Mouse (Mus musculus): ENCODE results near the gene Gm13420. TPM values are rescaled to one million over a fixed set of nuclear protein-coding genes. Genes with fewer than 3 reads are reported as not detected.

Gene Gm13420
- polyA plus RNA-seq (2014; fragmentation: Illumina TruSeq; extraction: RNeasy Lipid Tissue Mini Kit (QIAGEN cat#74804); ENCODE audit: low read depth, low replicate concordance): not detected

GRCm38 (mm10) chr2:29751497-29751896 lies at the start of gene Gm13420:
Gene Gm13420 (minus strand): TSS chr2:29751685.

DNA sequence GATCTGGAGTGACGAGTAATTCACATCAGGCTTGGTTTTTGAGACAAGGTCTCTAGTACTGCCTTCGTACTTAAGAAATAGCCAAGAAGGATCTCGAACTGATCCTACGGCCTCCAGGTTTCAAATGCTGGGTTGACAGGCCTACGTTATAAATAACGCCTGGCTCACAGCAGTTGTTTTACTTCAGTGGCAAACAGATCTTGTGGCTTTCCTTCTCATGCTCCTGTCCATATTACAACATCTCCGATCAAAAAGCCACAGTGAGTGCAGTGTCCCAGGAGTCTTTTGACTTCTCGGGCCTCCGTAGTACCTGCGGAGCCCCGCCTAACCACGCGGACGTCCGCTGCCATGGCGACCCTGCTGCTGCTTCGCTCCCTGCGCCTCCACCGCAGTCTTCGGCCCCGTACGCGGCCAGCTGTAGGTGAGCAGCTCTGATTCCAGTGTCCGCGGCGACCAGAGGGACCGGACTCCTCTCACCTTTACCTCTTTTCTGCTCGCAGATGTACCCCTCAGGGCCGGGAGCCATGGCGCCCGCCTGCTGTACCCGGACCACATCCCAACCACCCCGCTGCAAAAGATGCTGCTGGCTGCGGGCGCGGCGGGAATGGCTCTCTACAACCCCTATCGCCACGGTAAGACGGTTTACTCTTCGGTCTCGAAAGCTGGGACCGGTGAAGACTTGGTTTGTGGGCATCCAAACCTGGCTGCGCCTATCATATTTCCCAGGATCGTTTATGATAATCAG lies 36.6 kb upstream of the Gm13420 start, which contains the start of gene Trub2:
Gene Trub2, minus strand, starts transcription at position 566 of the 745 bp plus-strand sequence.

GRCm38 (mm10) chr2:29787104-29787917 lies 35.8 kb upstream of the Gm13420 start, which contains the start of gene Coq4:
Gene Coq4 (plus strand): TSS chr2:29787493.

Other genes with a start within 250 kb of the Gm13420 start
- 3.4 TPM for gene Rapgef1, start 132.0 kb downstream of the Gm13420 start, polyA plus RNA-seq (2014; fragmentation: Illumina TruSeq; extraction: RNeasy Lipid Tissue Mini Kit (QIAGEN cat#74804); ENCODE audit: low read depth, low replicate concordance)
- gene Gm13547, start 7.6 kb upstream of the Gm13420 start, polyA plus RNA-seq (2014; fragmentation: Illumina TruSeq; extraction: RNeasy Lipid Tissue Mini Kit (QIAGEN cat#74804); ENCODE audit: low read depth, low replicate concordance): not detected
- 4.9 TPM for gene Coq4, start 35.8 kb upstream of the Gm13420 start, polyA plus RNA-seq (2014; fragmentation: Illumina TruSeq; extraction: RNeasy Lipid Tissue Mini Kit (QIAGEN cat#74804); ENCODE audit: low read depth, low replicate concordance)
- gene Trub2, start 36.8 kb upstream of the Gm13420 start, polyA plus RNA-seq (2014; fragmentation: Illumina TruSeq; extraction: RNeasy Lipid Tissue Mini Kit (QIAGEN cat#74804); ENCODE audit: low read depth, low replicate concordance): 7.4 TPM
- 0.89 TPM for gene Slc27a4, start 50.9 kb upstream of the Gm13420 start, polyA plus RNA-seq (2014; fragmentation: Illumina TruSeq; extraction: RNeasy Lipid Tissue Mini Kit (QIAGEN cat#74804); ENCODE audit: low read depth, low replicate concordance)
- gene Urm1, start 68.4 kb upstream of the Gm13420 start, polyA plus RNA-seq (2014; fragmentation: Illumina TruSeq; extraction: RNeasy Lipid Tissue Mini Kit (QIAGEN cat#74804); ENCODE audit: low read depth, low replicate concordance): 3.9 TPM
- gene Cercam, start 117.5 kb upstream of the Gm13420 start, polyA plus RNA-seq (2014; fragmentation: Illumina TruSeq; extraction: RNeasy Lipid Tissue Mini Kit (QIAGEN cat#74804); ENCODE audit: low read depth, low replicate concordance): 0.16 TPM
- 3.9 TPM for gene Odf2, start 137.5 kb upstream of the Gm13420 start, polyA plus RNA-seq (2014; fragmentation: Illumina TruSeq; extraction: RNeasy Lipid Tissue Mini Kit (QIAGEN cat#74804); ENCODE audit: low read depth, low replicate concordance)
- 13.0 TPM for gene Gle1, start 183.7 kb upstream of the Gm13420 start, polyA plus RNA-seq (2014; fragmentation: Illumina TruSeq; extraction: RNeasy Lipid Tissue Mini Kit (QIAGEN cat#74804); ENCODE audit: low read depth, low replicate concordance)
- gene Sptan1, start 213.9 kb upstream of the Gm13420 start, polyA plus RNA-seq (2014; fragmentation: Illumina TruSeq; extraction: RNeasy Lipid Tissue Mini Kit (QIAGEN cat#74804); ENCODE audit: low read depth, low replicate concordance): 44.5 TPM